Mouse (Mus musculus) megakaryocyte, embryonic 14.5 days (primary cell): ENCODE data around the gene Snx29. TPM values are rescaled to one million over a fixed set of nuclear protein-coding genes. Genes with fewer than 3 reads are reported as not detected.

Experiments used
- H3K27me3 ChIP-seq: replicated peaks from 2 replicates; pipeline ENCODE3; 2012; ENCODE audit warnings: inconsistent platforms
- H3K36me3 ChIP-seq: replicated peaks from 2 replicates; pipeline ENCODE3; 2012; ENCODE audit warnings: low read length, inconsistent platforms, mixed read lengths
- H3K4me1 ChIP-seq: 2 replicates; pipeline ENCODE4 v1.6.1; 2012; ENCODE audit warnings: inconsistent platforms
- H3K4me3 ChIP-seq: replicated peaks from 2 replicates; pipeline ENCODE3; 2012; ENCODE audit warnings: moderate library complexity, mild to moderate bottlenecking, inconsistent platforms
- H3K9me3 ChIP-seq: 2 replicates; pipeline ENCODE4 v1.6.1; 2012; ENCODE audit warnings: inconsistent platforms
- FLI1 ChIP-seq: IDR thresholded peaks from 2 replicates; pipeline ENCODE4 v1.6.1; 2012; ENCODE audit warnings: low read length, inconsistent platforms, mixed read lengths
- GATA1 ChIP-seq: IDR thresholded peaks from 3 replicates; pipeline ENCODE4 v1.6.1; 2012; ENCODE audit warnings: mixed read lengths, low read length, inconsistent platforms, borderline replicate concordance
- polyA plus RNA-seq: library from polyadenylated mRNA; stranded (reverse); fragments of >175 nt; gene quantifications from 2 replicates; pipeline ENCODE4 v1.2.3, GENCODE M21; 2012; ENCODE audit warnings: low replicate concordance; ENCODE audit not compliant: insufficient read depth

Gene Snx29
- polyA plus RNA-seq, 1 experiment = 3.9 TPM

GRCm38 (mm10) chr16:11517385-11517784 lies 194.7 kb downstream of the Snx29 start:
- no peak for TF ChIP-seq FLI1
- no peak for TF ChIP-seq GATA1
- Histone ChIP-seq H3K9me3 (no peaks in the 10 kb centered on the region), H3K4me1 (peaks cover 17% of the 10 kb centered on the region), H3K4me3 (no peak overlapping the region), H3K36me3 (peaks cover 68% of the 10 kb centered on the region), H3K27me3 (no peaks in the 10 kb centered on the region)

GRCm38 (mm10) chr16:11518803-11519498 lies 196.2 kb downstream of the Snx29 start:
- H3K4me3 ChIP-seq = no peak overlapping the region
- TF ChIP-seq FLI1 (no peak), GATA1 (no peak)
- no peaks in the 10 kb centered on the region for H3K9me3 ChIP-seq

GRCm38 (mm10) chr16:11526104-11526786 lies 203.5 kb downstream of the Snx29 start:
- H3K4me3 ChIP-seq = peak overlapping the region; percentile 80
- no peaks in the 10 kb centered on the region for H3K9me3 ChIP-seq
- H3K4me1 ChIP-seq = peaks cover 77% of the 10 kb centered on the region
- TF ChIP-seq GATA1 = no peak
- peaks cover 57% of the 10 kb centered on the region for H3K36me3 ChIP-seq
- no peaks in the 10 kb centered on the region for H3K27me3 ChIP-seq

More at GRCm38 (mm10) chr16:11518803-11519498, 196.2 kb downstream of the Snx29 start:
- H3K4me1 ChIP-seq = peaks cover 21% of the 10 kb centered on the region
- peaks cover 62% of the 10 kb centered on the region for H3K36me3 ChIP-seq
- H3K27me3 ChIP-seq = no peaks in the 10 kb centered on the region

GRCm38 (mm10) chr16:11526996-11527395 lies 204.3 kb downstream of the Snx29 start:
- peaks cover 56% of the 10 kb centered on the region for H3K36me3 ChIP-seq
- no peaks in the 10 kb centered on the region for H3K9me3 ChIP-seq
- H3K4me1 ChIP-seq = peaks cover 79% of the 10 kb centered on the region
- peak overlapping the region; percentile 77 for H3K4me3 ChIP-seq
- TF ChIP-seq FLI1 (no peak), GATA1 (no peak)
- H3K27me3 ChIP-seq = no peaks in the 10 kb centered on the region

GRCm38 (mm10) chr16:11530466-11531194 lies 207.9 kb downstream of the Snx29 start:
- TF ChIP-seq FLI1 (no peak), GATA1 (no peak)

GRCm38 (mm10) chr16:11531441-11531840 lies 208.7 kb downstream of the Snx29 start:
- no peak overlapping the region for H3K4me3 ChIP-seq
- H3K27me3 ChIP-seq = no peaks in the 10 kb centered on the region
- TF ChIP-seq GATA1 (no peak), FLI1 (no peak)
- H3K36me3 ChIP-seq = peaks cover 72% of the 10 kb centered on the region
- H3K9me3 ChIP-seq = peaks cover 10% of the 10 kb centered on the region
- peaks cover 52% of the 10 kb centered on the region for H3K4me1 ChIP-seq

More at GRCm38 (mm10) chr16:11530466-11531194, 207.9 kb downstream of the Snx29 start:
- Histone ChIP-seq H3K4me1 (peaks cover 60% of the 10 kb centered on the region), H3K36me3 (peaks cover 72% of the 10 kb centered on the region), H3K4me3 (no peak overlapping the region), H3K9me3 (peaks cover 10% of the 10 kb centered on the region), H3K27me3 (no peaks in the 10 kb centered on the region)

GRCm38 (mm10) chr16:11532592-11532991 lies 209.9 kb downstream of the Snx29 start:
- Histone ChIP-seq H3K27me3 (no peaks in the 10 kb centered on the region), H3K4me1 (peaks cover 40% of the 10 kb centered on the region), H3K36me3 (peaks cover 68% of the 10 kb centered on the region), H3K4me3 (no peak overlapping the region), H3K9me3 (peaks cover 10% of the 10 kb centered on the region)
- TF ChIP-seq GATA1 (no peak), FLI1 (no peak)

GRCm38 (mm10) chr16:11533441-11533840 lies 210.7 kb downstream of the Snx29 start:
- Histone ChIP-seq H3K4me1 (peaks cover 32% of the 10 kb centered on the region), H3K27me3 (no peaks in the 10 kb centered on the region), H3K36me3 (peaks cover 60% of the 10 kb centered on the region), H3K9me3 (peaks cover 10% of the 10 kb centered on the region), H3K4me3 (no peak overlapping the region)
- TF ChIP-seq GATA1 = no peak
- no peak for TF ChIP-seq FLI1

GRCm38 (mm10) chr16:11537663-11538062 lies 215.0 kb downstream of the Snx29 start:
- no peaks in the 10 kb centered on the region for H3K27me3 ChIP-seq
- peaks cover 31% of the 10 kb centered on the region for H3K36me3 ChIP-seq
- TF ChIP-seq FLI1 (no peak), GATA1 (no peak)
- peaks cover 10% of the 10 kb centered on the region for H3K9me3 ChIP-seq
- H3K4me3 ChIP-seq = no peak overlapping the region
- H3K4me1 ChIP-seq = peaks cover 4% of the 10 kb centered on the region; the same call in 1 of the 2 replicates
